Mouse (Mus musculus): ENCODE data around the gene Dlst. TPM values are rescaled to one million over a fixed set of nuclear protein-coding genes. Genes with fewer than 3 reads are reported as not detected.

Gene Dlst
- polyA plus RNA-seq, 1 experiment from 2014 or later = 123 TPM

DNA sequence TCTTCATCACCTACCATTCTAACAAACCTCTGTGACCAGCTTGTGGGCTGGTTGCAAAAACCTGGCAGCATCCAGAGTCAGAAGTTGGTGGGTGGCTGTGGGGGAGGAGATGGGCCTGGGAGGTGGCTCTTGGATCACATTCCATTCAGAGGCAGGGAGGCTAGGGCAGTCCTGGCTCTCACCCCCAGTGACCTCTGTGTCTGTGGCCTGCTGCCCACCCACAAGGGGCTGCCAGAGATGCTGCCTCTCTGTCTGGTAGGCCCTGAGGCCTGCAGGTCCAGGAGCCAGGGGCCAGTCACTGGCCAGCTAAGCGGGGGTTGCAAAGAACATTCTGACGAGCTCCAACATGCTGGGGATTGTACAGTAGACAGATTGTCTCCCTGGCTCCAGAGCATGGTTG is 67.7 kb downstream of the Dlst start:
- no peak overlapping the region for H3K4me3 ChIP-seq
- H3K27me3 ChIP-seq (ENCODE audit: low read depth, poor library complexity, severe bottlenecking) = peaks cover 94% of the 10 kb centered on the region
- 52% methylated on average over 2 of the region's 2 CpGs for WGBS
- peaks cover 65% of the 10 kb centered on the region for H3K4me1 ChIP-seq
- H3K9me3 ChIP-seq (replicated peaks) = no peaks in the 10 kb centered on the region
- no peaks in the 10 kb centered on the region for H3K36me3 ChIP-seq
- no peak for DNase-seq (ENCODE audit: low spot score)
- no peak overlapping the region for H3K27ac ChIP-seq

GRCm38 (mm10) chr12:85181475-85182344 is 71.1 kb downstream of the Dlst start:
- H3K27ac ChIP-seq = peak overlapping the region; percentile 56; the same call in 1 of the 2 replicates
- 48% methylated on average over 15 of the region's 17 CpGs for WGBS
- 0 out of 2 replicates have a peak overlapping the region, but pooled peaks have one; percentile 7 for H3K4me3 ChIP-seq
- H3K36me3 ChIP-seq = no peaks in the 10 kb centered on the region
- peaks cover 40% of the 10 kb centered on the region for H3K4me1 ChIP-seq
- H3K27me3 ChIP-seq (ENCODE audit: low read depth, poor library complexity, severe bottlenecking) = peaks cover 81% of the 10 kb centered on the region
- no peak for DNase-seq (ENCODE audit: low spot score)
- H3K9me3 ChIP-seq (replicated peaks) = no peaks in the 10 kb centered on the region

- H3K36me3 ChIP-seq = no peaks in the 10 kb centered on the region
- peaks cover 34% of the 10 kb centered on the region for H3K4me1 ChIP-seq
- H3K27me3 ChIP-seq (ENCODE audit: low read depth, poor library complexity, severe bottlenecking) = peaks cover 76% of the 10 kb centered on the region
- 14% methylated on average over 8 of the region's 8 CpGs for WGBS
- H3K4me3 ChIP-seq = 0 out of 2 replicates have a peak overlapping the region, but pooled peaks have one; percentile 7
- H3K27ac ChIP-seq = no peak overlapping the region; the same call in 1 of the 2 replicates
- no peaks in the 10 kb centered on the region for H3K9me3 ChIP-seq (replicated peaks)
- DNase-seq (ENCODE audit: low spot score) = no peak
These were observed 71.7 kb downstream of the Dlst start for GRCm38 (mm10) chr12:85182345-85182643.

- no peak overlapping the region for H3K4me3 ChIP-seq
- DNase-seq (ENCODE audit: low spot score) = no peak
- H3K9me3 ChIP-seq (replicated peaks) = no peaks in the 10 kb centered on the region
- H3K27ac ChIP-seq = no peak overlapping the region
- H3K4me1 ChIP-seq = peaks cover 28% of the 10 kb centered on the region
- no peaks in the 10 kb centered on the region for H3K36me3 ChIP-seq
- peaks cover 70% of the 10 kb centered on the region for H3K27me3 ChIP-seq (ENCODE audit: low read depth, poor library complexity, severe bottlenecking)
- WGBS = 74% methylated on average over 5 of the region's 5 CpGs
These were observed 72.3 kb downstream of the Dlst start for GRCm38 (mm10) chr12:85182898-85183297.

- no peak overlapping the region for H3K27ac ChIP-seq
- H3K4me1 ChIP-seq = peaks cover 23% of the 10 kb centered on the region
- 77% methylated on average over 5 of the region's 5 CpGs for WGBS
- peaks cover 58% of the 10 kb centered on the region for H3K27me3 ChIP-seq (ENCODE audit: low read depth, poor library complexity, severe bottlenecking)
- DNase-seq (ENCODE audit: low spot score) = no peak
- no peak overlapping the region for H3K4me3 ChIP-seq
- H3K36me3 ChIP-seq = no peaks in the 10 kb centered on the region
- no peaks in the 10 kb centered on the region for H3K9me3 ChIP-seq (replicated peaks)
These were observed 73.5 kb downstream of the Dlst start for GRCm38 (mm10) chr12:85184118-85184517.

Other genes with a start within 250 kb of the Dlst start
- gene Ltbp2, start 234.3 kb upstream of the Dlst start, polyA plus RNA-seq (2016; fragmentation: Nextera tagmentation; extraction: Ambion mirVana) = 0.03 TPM in 1 of 2 replicates, not detected in the other
- gene Fcf1, start 139.9 kb upstream of the Dlst start, polyA plus RNA-seq (2016; fragmentation: Nextera tagmentation; extraction: Ambion mirVana) = 170 and 186 TPM in 2 replicates
- gene Arel1, start 139.9 kb upstream of the Dlst start, polyA plus RNA-seq (2016; fragmentation: Nextera tagmentation; extraction: Ambion mirVana) = 15.7 and 16.8 TPM in 2 replicates
- gene Ylpm1, start 114.5 kb upstream of the Dlst start, polyA plus RNA-seq (2016; fragmentation: Nextera tagmentation; extraction: Ambion mirVana) = 35.8 and 36.6 TPM in 2 replicates
- gene Prox2, start 74 bp upstream of the Dlst start, polyA plus RNA-seq (2016; fragmentation: Nextera tagmentation; extraction: Ambion mirVana) = 2.4 and 2.7 TPM in 2 replicates
- gene Rps6kl1, start 40.4 kb downstream of the Dlst start, polyA plus RNA-seq (2016; fragmentation: Nextera tagmentation; extraction: Ambion mirVana) = 0.39 and 0.45 TPM in 2 replicates
- gene Pgf, start 67.0 kb downstream of the Dlst start, polyA plus RNA-seq (2016; fragmentation: Nextera tagmentation; extraction: Ambion mirVana) = 6.9 and 9.6 TPM in 2 replicates
- gene Eif2b2, start 108.6 kb downstream of the Dlst start, polyA plus RNA-seq (2016; fragmentation: Nextera tagmentation; extraction: Ambion mirVana) = 126 and 133 TPM in 2 replicates
- 7.0 and 8.2 TPM in 2 replicates for gene Mlh3, start 159.8 kb downstream of the Dlst start, polyA plus RNA-seq (2016; fragmentation: Nextera tagmentation; extraction: Ambion mirVana)
- gene Acyp1, start 177.6 kb downstream of the Dlst start, polyA plus RNA-seq (2016; fragmentation: Nextera tagmentation; extraction: Ambion mirVana) = 47.2 and 54.2 TPM in 2 replicates
- gene Zc2hc1c, start 177.8 kb downstream of the Dlst start, polyA plus RNA-seq (2016; fragmentation: Nextera tagmentation; extraction: Ambion mirVana) = 0.68 and 0.91 TPM in 2 replicates
- 26.0 and 29.9 TPM in 2 replicates for gene Nek9, start 228.5 kb downstream of the Dlst start, polyA plus RNA-seq (2016; fragmentation: Nextera tagmentation; extraction: Ambion mirVana)

Measured in limb, embryonic 10.5 days (tissue).